Mouse (Mus musculus): ENCODE measurements at regions not wholly inside any gene's neighbourhood (a gene's known extent, or its start where the extent isn't known, plus 50 kb on each side); places are given as distances from the start of the nearest gene placed in this dataset.

DNA sequence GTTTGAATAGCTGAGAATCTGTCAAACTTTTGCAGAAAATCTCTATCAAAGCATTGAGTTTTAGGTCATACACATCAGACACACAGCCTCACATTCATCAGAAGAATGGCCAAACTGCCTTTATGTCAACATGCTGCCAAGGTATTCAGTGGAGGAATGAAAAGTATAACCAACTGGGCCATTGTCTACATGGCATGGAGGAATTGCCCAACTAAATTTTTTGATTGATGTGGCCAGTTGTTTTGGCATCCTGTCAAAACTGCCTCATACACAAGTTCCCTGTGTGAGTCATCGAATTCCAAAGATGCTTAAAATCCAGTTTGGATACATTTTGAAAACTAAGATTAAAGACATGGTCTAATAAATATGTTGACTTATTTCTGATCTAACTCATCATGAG lies 904.7 kb upstream of the Zeb2 start:
- Histone ChIP-seq H3K36me3 (ENCODE audit: control insufficient read depth, insufficient read depth, low read length, poor library complexity, severe bottlenecking) (no peaks in the 10 kb centered on the region), H3K27me3 (ENCODE audit: control insufficient read depth, insufficient read depth, low read length, poor library complexity, severe bottlenecking) (no peaks in the 10 kb centered on the region)
- DNase-seq (ENCODE audit: low read depth, low spot score), result no peak

DNA sequence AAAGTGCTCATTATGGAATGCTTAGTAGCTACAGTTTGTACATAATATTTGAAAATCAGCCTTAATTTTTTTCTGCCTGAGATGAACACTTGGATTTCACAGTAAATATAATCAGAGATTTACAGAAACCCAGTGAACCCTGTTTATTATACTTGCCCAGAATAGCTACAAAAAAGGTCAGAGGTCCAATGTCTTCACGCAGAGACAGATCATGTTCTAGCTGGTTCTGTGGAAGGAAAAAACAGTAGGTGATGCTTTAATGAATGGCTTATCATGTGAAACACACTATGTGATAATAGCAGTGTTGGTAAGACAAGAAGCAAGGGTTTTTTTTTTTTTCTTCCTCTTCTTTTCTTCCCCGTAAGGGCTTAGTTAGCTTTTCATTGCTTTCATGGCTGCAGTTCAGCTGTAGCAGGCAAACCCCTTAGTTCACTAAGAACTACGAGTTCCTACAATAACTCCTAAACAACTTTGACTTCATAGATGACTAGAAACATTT lies 896.6 kb upstream of the Zeb2 start:
- DNase-seq (ENCODE audit: low read depth, low spot score), result no peak
- no peaks in the 10 kb centered on the region for H3K27me3 ChIP-seq (ENCODE audit: control insufficient read depth, insufficient read depth, low read length, poor library complexity, severe bottlenecking)
- no peaks in the 10 kb centered on the region for H3K36me3 ChIP-seq (ENCODE audit: control insufficient read depth, insufficient read depth, low read length, poor library complexity, severe bottlenecking)

- Histone ChIP-seq H3K36me3 (ENCODE audit: control insufficient read depth, insufficient read depth, low read length, poor library complexity, severe bottlenecking) (no peaks in the 10 kb centered on the region), H3K27me3 (ENCODE audit: control insufficient read depth, insufficient read depth, low read length, poor library complexity, severe bottlenecking) (no peaks in the 10 kb centered on the region)
- peak; percentile 22 for DNase-seq (ENCODE audit: low read depth, low spot score)
These were observed 895.5 kb upstream of the Zeb2 start for GRCm38 (mm10) chr2:46012716-46013115.

DNA sequence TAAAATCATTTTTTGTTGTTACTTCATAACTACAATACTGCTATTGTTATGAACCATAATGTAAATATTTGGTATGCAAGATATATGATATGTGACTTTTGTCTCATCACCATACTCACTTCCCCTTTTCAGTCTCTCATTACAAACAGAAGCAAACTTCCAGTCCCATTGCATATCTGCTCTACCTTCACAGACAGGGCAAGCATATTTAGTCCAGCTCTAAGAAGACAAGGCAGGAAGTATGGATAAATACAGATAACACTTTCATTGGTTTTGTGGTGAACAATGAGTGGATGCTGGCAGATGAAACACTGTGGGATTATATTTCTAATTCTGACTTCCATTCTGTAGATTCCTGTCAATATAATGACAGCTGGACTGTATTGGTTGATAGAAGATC lies 858.0 kb upstream of the Zeb2 start:
- DNase-seq (ENCODE audit: low read depth, low spot score), result peak; percentile 1
- H3K27me3 ChIP-seq (ENCODE audit: control insufficient read depth, insufficient read depth, low read length, poor library complexity, severe bottlenecking), result no peaks in the 10 kb centered on the region
- H3K36me3 ChIP-seq (ENCODE audit: control insufficient read depth, insufficient read depth, low read length, poor library complexity, severe bottlenecking), result no peaks in the 10 kb centered on the region

- H3K36me3 ChIP-seq (ENCODE audit: control insufficient read depth, insufficient read depth, low read length, poor library complexity, severe bottlenecking), result no peaks in the 10 kb centered on the region
- no peak for DNase-seq (ENCODE audit: low read depth, low spot score)
These were observed 851.4 kb upstream of the Zeb2 start for GRCm38 (mm10) chr2:45968635-45969034.

DNA sequence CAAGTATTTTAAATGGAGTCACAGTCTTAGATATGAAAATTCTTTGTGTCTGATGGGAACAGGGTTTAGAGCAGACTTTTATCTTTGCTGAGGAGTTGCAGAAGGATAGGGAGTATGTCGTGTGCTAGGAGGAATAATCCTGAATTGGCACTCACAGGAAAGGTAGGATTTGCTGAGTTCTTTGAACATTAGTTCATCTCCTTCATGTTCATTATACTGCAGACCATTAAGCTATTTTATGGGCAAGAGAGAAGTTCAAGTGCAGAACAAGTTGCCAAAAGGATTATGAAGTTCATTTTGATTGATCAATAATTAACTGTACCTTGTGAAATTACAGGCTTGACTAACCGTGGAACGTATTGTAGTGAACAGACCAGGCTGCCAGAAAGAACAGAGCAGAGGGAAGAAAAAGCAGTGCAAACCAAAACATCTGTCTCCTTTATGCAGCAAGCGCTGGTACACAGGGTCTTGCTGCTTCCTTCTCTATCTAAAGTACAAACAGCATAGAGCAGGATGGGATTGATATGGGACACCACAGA lies 839.7 kb upstream of the Zeb2 start:
- no peak for DNase-seq (ENCODE audit: low read depth, low spot score)
- Histone ChIP-seq H3K27me3 (ENCODE audit: control insufficient read depth, insufficient read depth, low read length, poor library complexity, severe bottlenecking) (no peaks in the 10 kb centered on the region), H3K36me3 (ENCODE audit: control insufficient read depth, insufficient read depth, low read length, poor library complexity, severe bottlenecking) (no peaks in the 10 kb centered on the region)

More at GRCm38 (mm10) chr2:45968635-45969034, 851.4 kb upstream of the Zeb2 start:
- H3K27me3 ChIP-seq (ENCODE audit: control insufficient read depth, insufficient read depth, low read length, poor library complexity, severe bottlenecking), result no peaks in the 10 kb centered on the region

DNA sequence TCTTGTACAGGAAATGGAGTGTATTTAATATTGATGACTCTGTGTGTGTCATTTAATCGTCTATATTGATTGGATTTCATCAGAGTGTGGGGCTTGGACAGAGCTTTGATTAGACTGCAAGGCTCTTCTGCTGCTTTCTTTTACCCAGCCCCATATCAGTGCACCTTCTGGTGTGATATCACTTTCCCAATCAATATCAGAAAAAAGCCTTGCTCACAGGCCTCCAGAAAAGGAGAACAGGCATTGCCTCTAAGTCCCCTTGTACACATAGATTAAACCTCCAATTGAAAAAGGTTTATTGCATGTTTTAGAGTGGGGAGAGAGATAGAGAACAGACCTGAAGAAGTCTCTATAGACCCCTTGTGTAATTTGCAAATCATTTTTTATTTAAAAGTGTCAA lies 831.6 kb upstream of the Zeb2 start:
- no peak for DNase-seq (ENCODE audit: low read depth, low spot score)
- H3K36me3 ChIP-seq (ENCODE audit: control insufficient read depth, insufficient read depth, low read length, poor library complexity, severe bottlenecking), result no peaks in the 10 kb centered on the region
- H3K27me3 ChIP-seq (ENCODE audit: control insufficient read depth, insufficient read depth, low read length, poor library complexity, severe bottlenecking), result no peaks in the 10 kb centered on the region

- no peak for DNase-seq (ENCODE audit: low read depth, low spot score)
- H3K36me3 ChIP-seq (ENCODE audit: control insufficient read depth, insufficient read depth, low read length, poor library complexity, severe bottlenecking), result no peaks in the 10 kb centered on the region
- no peaks in the 10 kb centered on the region for H3K27me3 ChIP-seq (ENCODE audit: control insufficient read depth, insufficient read depth, low read length, poor library complexity, severe bottlenecking)
These were observed 808.7 kb upstream of the Zeb2 start for GRCm38 (mm10) chr2:45925791-45926480.

GRCm38 (mm10) chr2:45908871-45909270 lies 791.7 kb upstream of the Zeb2 start:
- Histone ChIP-seq H3K27me3 (ENCODE audit: control insufficient read depth, insufficient read depth, low read length, poor library complexity, severe bottlenecking) (no peaks in the 10 kb centered on the region), H3K36me3 (ENCODE audit: control insufficient read depth, insufficient read depth, low read length, poor library complexity, severe bottlenecking) (no peaks in the 10 kb centered on the region)
- no peak for DNase-seq (ENCODE audit: low read depth, low spot score)

DNA sequence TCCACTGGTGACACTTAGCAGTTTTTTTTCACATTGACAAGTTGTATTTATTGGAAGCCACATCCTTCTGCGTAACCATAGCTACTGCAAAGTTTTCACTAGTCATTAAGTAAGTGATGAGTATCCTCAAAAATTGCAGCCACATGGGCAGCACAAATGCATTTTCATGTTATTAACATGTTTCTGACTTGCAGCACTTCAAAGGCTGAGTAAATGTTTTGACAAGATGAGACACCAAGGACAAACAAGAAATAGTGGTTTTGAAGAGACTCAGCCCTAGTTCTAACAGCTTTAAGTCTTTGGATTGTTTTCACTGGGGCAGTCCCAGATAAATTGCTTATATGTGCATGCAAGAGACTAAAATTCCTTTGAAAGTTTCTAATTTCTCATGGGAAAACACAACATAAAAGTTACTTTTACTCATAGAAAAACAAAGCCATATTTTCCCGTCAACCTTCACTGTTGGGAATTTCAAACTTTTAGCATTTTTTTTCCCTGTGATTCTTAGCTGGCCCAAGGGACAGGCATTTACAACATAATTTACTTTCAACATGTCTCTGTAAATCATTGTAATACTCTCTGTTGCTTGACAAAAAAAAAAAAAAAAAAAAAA lies 787.5 kb upstream of the Zeb2 start:
- no peaks in the 10 kb centered on the region for H3K27me3 ChIP-seq (ENCODE audit: control insufficient read depth, insufficient read depth, low read length, poor library complexity, severe bottlenecking)
- H3K36me3 ChIP-seq (ENCODE audit: control insufficient read depth, insufficient read depth, low read length, poor library complexity, severe bottlenecking), result no peaks in the 10 kb centered on the region
- DNase-seq (ENCODE audit: low read depth, low spot score), result no peak

GRCm38 (mm10) chr2:45904090-45904489 lies 786.9 kb upstream of the Zeb2 start:
- H3K36me3 ChIP-seq (ENCODE audit: control insufficient read depth, insufficient read depth, low read length, poor library complexity, severe bottlenecking), result no peaks in the 10 kb centered on the region
- no peak for DNase-seq (ENCODE audit: low read depth, low spot score)
- no peaks in the 10 kb centered on the region for H3K27me3 ChIP-seq (ENCODE audit: control insufficient read depth, insufficient read depth, low read length, poor library complexity, severe bottlenecking)

GRCm38 (mm10) chr2:45903350-45903749 lies 786.2 kb upstream of the Zeb2 start:
- DNase-seq (ENCODE audit: low read depth, low spot score), result no peak
- no peaks in the 10 kb centered on the region for H3K27me3 ChIP-seq (ENCODE audit: control insufficient read depth, insufficient read depth, low read length, poor library complexity, severe bottlenecking)
- no peaks in the 10 kb centered on the region for H3K36me3 ChIP-seq (ENCODE audit: control insufficient read depth, insufficient read depth, low read length, poor library complexity, severe bottlenecking)

DNA sequence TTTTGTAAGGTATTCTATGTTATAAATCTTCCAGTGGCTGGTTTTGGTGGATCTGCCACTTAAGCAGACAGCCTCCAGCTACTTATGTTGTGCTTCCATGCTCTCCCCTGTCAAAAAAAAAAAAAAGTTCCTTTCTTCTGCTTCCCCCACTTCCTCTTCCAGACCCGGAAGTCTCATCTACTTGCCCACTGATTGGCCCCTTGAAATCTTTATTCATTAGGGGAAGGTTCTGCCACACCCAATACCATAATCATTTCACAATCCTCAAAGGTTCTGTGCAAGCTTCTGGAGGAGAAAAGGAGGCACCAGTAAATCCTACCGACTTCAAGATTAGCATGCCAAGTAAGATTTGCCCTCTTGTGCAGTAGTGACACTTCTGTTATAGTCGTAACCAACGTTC lies 784.7 kb upstream of the Zeb2 start:
- H3K27me3 ChIP-seq (ENCODE audit: control insufficient read depth, insufficient read depth, low read length, poor library complexity, severe bottlenecking), result no peaks in the 10 kb centered on the region
- no peak for DNase-seq (ENCODE audit: low read depth, low spot score)
- H3K36me3 ChIP-seq (ENCODE audit: control insufficient read depth, insufficient read depth, low read length, poor library complexity, severe bottlenecking), result no peaks in the 10 kb centered on the region

DNA sequence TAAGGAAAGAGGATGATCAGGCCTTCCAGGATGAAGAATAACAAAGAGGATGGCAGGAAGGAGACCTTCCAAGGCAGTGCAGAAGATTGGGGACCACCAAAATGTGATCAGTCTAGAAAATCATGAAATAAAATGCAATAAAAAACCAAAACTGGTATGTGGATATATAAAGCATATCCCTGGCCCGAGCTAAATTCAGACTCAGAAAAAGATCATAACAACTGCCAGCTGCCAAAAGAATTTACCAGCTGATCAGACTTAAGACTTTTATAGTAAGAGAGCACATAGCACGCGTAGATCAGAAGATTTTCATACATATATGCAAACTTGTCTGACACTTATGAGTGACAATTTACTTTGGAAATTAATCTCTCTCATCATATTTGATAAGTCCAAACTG lies 767.5 kb upstream of the Zeb2 start:
- H3K36me3 ChIP-seq (ENCODE audit: control insufficient read depth, insufficient read depth, low read length, poor library complexity, severe bottlenecking), result no peaks in the 10 kb centered on the region
- no peak for DNase-seq (ENCODE audit: low read depth, low spot score)
- no peaks in the 10 kb centered on the region for H3K27me3 ChIP-seq (ENCODE audit: control insufficient read depth, insufficient read depth, low read length, poor library complexity, severe bottlenecking)

- no peaks in the 10 kb centered on the region for H3K27me3 ChIP-seq (ENCODE audit: control insufficient read depth, insufficient read depth, low read length, poor library complexity, severe bottlenecking)
- no peaks in the 10 kb centered on the region for H3K36me3 ChIP-seq (ENCODE audit: control insufficient read depth, insufficient read depth, low read length, poor library complexity, severe bottlenecking)
- no peak for DNase-seq (ENCODE audit: low read depth, low spot score)
These were observed 761.5 kb upstream of the Zeb2 start for GRCm38 (mm10) chr2:45878656-45879055.

Measured in splenic B cell, adult 2 months (primary cell).